Mouse (Mus musculus) heart, postnatal 0 days (tissue): ENCODE data around the gene Slc1a6. TPM values are rescaled to one million over a fixed set of nuclear protein-coding genes. Genes with fewer than 3 reads are reported as not detected.
"Not testable (repeated sequence)": the region's sequence is repeated elsewhere in the genome, so short reads cannot be mapped to it uniquely, and the experiment has no call there.

ENCODE experiments used
- ATAC-seq: fragments of 200-750 bp; cut with Nextera tagmentation; 2 replicates; pipeline ENCODE4 v1.8.0; 2017; ENCODE audit warnings: low read depth, moderate number of reproducible peaks, moderate library complexity; ENCODE audit not compliant: insufficient read depth
- DNase-seq: peaks from one replicate; pipeline ENCODE4 v3.0.0-alpha.2; 2016; ENCODE audit warnings: low spot score
- H3K27ac ChIP-seq: fragments of 300-500 bp; sonication (generic); 2 replicates; pipeline ENCODE4 v1.5.1; 2014; ENCODE audit warnings: low read depth, mild to moderate bottlenecking
- H3K27me3 ChIP-seq: fragments of 300-500 bp; sonication (generic); 2 replicates; pipeline ENCODE4 v1.6.1; 2014; ENCODE audit warnings: low read length, mixed read lengths; ENCODE audit not compliant: control insufficient read depth, insufficient read depth
- H3K36me3 ChIP-seq: fragments of 300-500 bp; sonication (generic); replicated peaks from 2 replicates; pipeline ENCODE4 v1.6.1; 2014; ENCODE audit warnings: low read length, mixed read lengths; ENCODE audit not compliant: control insufficient read depth, insufficient read depth
- H3K4me1 ChIP-seq: fragments of 300-500 bp; sonication (generic); 2 replicates; pipeline ENCODE4 v1.6.1; 2014; ENCODE audit warnings: antibody characterized with exemption; ENCODE audit not compliant: control insufficient read depth, insufficient read depth
- H3K4me2 ChIP-seq: fragments of 300-500 bp; sonication (generic); 2 replicates; pipeline ENCODE4 v1.6.1; 2014; ENCODE audit warnings: low read depth, mild to moderate bottlenecking, low read length, moderate library complexity
- H3K4me3 ChIP-seq: fragments of 300-500 bp; sonication (generic); 2 replicates; pipeline ENCODE4 v1.5.1; 2014; ENCODE audit warnings: low read depth, low read length
- H3K9ac ChIP-seq: fragments of 300-500 bp; sonication (generic); replicated peaks from 2 replicates; pipeline ENCODE4 v1.6.1; 2014; ENCODE audit warnings: low read depth, low read length, mixed read lengths
- H3K9me3 ChIP-seq: fragments of 300-500 bp; sonication (generic); replicated peaks from 2 replicates; pipeline ENCODE4 v1.6.1; 2016; ENCODE audit warnings: low read length; ENCODE audit not compliant: control insufficient read depth
- CTCF ChIP-seq: IDR thresholded peaks from 2 replicates; pipeline ENCODE4 v1.5.1; 2016; ENCODE audit warnings: antibody characterized with exemption, control low read depth, low read depth
- EP300 ChIP-seq: IDR thresholded peaks from 2 replicates; pipeline ENCODE4 v1.6.1; 2016; ENCODE audit warnings: antibody characterized with exemption, low read depth
- WGBS: fragments of 180-500 bp; shearing (Covaris S2); extraction: QIAGEN DNeasy Blood & Tissue Kit; methylation state at CpG from one replicate; pipeline ENCODE4 v1.1.7; 2014; 5-methylcytosine and 5-hydroxymethylcytosine counted together
- polyA plus RNA-seq: library from polyadenylated mRNA; unstranded; fragments of >200 nt; fragmentation: Nextera tagmentation; extraction: Ambion mirVana; gene quantifications from 2 replicates; pipeline ENCODE4 v1.2.1, GENCODE M21; 2015
- total RNA-seq: library from RNA; depleted of rRNA; stranded (reverse); fragments of >200 nt; gene quantifications from 2 replicates; pipeline ENCODE4 v1.2.3, GENCODE M21; 2014; ENCODE audit warnings: low replicate concordance

Gene Slc1a6
- total and polyA plus RNA-seq, 2 experiments from 2014 or later, result 0.16 to 0.42 TPM

DNA sequence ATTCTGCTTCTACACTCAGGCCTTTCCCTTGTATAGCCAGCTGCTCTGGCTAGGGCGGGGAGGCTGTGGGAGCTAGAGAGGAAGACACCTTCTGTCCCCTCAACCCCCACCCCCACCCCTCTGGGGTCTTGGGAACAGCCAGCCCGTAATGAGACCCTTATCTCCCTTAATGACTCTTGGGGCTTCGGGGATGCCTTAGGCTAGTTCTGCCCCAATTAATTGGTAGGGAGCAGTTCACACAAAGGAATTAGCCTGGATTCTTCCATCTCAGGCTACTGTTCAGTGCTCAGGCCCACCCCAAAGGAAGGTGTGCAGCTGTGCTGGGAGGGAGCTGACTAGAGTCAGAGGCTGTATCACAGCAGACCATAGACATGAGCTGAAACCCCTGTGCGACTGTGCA lies 4.5 kb upstream of the Slc1a6 start:
- Histone ChIP-seq H3K27ac (no peak overlapping the region), H3K9me3 (no peaks in the 10 kb centered on the region), H3K4me3 (no peak overlapping the region), H3K36me3 (no peaks in the 10 kb centered on the region), H3K9ac (no peak overlapping the region), H3K27me3 (peaks cover 11% of the 10 kb centered on the region), H3K4me1 (0 out of 2 replicates have a peak, but pooled peaks cover 3% of the 10 kb centered on the region), H3K4me2 (no peak overlapping the region)
- DNase-seq, result no peak
- TF ChIP-seq EP300 (no peak), CTCF (no peak)
- ATAC-seq, result no peak
- 52% methylated on average over 4 of the region's 4 CpGs for whole genome bisulfite sequencing

DNA sequence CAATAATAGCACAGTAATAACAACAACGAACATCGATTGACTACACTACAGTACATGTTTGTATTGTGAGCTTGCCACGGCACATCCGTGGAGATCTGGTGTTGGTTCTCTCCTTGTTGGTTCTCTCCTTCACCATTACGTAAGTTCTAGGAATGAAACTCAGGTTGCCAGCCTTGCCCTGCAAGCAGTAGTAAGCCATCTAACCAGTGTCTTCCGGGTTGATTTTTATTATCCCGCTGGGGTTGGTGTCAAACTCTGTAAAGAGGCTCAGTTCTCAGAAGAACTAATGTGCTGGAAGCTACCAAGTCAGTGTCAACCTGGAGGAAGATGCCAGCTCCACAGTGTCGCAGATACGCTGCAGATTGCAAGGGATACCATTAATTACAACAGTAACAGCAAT lies 769 bp upstream of the Slc1a6 start:
- Histone ChIP-seq H3K27me3 (peaks cover 11% of the 10 kb centered on the region), H3K36me3 (no peaks in the 10 kb centered on the region), H3K9ac (0 out of 2 replicates have a peak overlapping the region, but pooled peaks have one; percentile 37), H3K9me3 (no peaks in the 10 kb centered on the region), H3K4me2 (peak overlapping the region; percentile 98), H3K4me3 (peak overlapping the region; percentile 57), H3K27ac (no peak overlapping the region), H3K4me1 (0 out of 2 replicates have a peak, but pooled peaks cover 3% of the 10 kb centered on the region)
- TF ChIP-seq CTCF, result no peak
- no peak for TF ChIP-seq EP300
- ATAC-seq (no peak), DNase-seq (no peak)
- WGBS, result 59% methylated on average over 9 of the region's 9 CpGs

DNA sequence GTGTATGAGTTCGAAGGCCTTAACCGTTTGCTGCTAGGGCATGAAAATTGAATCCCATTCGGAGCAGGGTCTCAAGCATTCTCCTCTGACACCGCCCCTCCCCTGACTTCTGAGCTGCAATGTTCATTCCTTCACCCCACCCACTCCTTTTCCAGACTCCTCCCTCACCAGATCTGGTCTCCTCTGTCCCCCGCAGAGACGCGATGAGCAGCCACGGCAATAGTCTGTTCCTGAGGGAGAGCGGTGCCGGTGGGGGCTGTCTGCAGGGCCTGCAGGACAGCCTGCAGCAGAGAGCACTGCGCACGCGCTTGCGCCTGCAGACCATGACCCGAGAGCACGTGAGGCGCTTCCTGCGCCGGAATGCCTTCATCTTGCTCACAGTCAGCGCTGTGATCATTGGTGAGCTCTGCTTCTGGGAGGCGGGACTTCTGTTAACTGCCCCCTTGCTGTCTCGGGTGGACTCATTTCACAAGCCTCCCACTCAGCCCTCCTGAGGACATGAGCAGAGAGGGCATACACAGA lies 7.3 kb downstream of the Slc1a6 start:
- peak; percentile 92 for ATAC-seq
- no peaks in the 10 kb centered on the region for H3K4me1 ChIP-seq
- WGBS, result 10% methylated on average over 22 of the region's 22 CpGs
- no peaks in the 10 kb centered on the region for H3K9me3 ChIP-seq
- TF ChIP-seq EP300 (no peak), CTCF (no peak)
- no peaks in the 10 kb centered on the region for H3K36me3 ChIP-seq
- H3K9ac ChIP-seq, result peak overlapping the region; percentile 32; the same call in 1 of the 2 replicates
- DNase-seq, result peak; percentile 44
- no peak overlapping the region for H3K27ac ChIP-seq
- H3K4me2 ChIP-seq, result peak overlapping the region; percentile 59
- no peaks in the 10 kb centered on the region for H3K27me3 ChIP-seq
- H3K4me3 ChIP-seq, result peak overlapping the region; percentile 43

DNA sequence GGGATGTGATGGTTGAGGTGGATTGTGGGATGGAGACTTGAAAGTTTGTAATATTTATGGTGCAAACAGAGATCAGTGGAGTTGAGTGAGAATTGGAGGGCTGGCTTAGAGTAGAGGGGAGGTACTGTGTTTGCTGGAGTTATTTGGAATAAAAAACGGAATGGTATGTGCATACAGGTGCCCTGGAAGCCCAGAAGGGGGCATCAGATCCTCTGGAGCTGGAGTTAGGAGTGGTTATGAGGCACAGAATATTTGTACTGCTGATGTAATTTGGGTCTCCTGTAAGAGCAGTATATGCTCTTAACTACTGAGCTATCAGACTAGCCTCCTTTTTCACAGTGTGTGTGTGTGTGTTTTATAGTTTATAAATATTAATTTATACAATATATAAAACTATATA lies 10.3 kb downstream of the Slc1a6 start:
- Histone ChIP-seq H3K36me3 (no peaks in the 10 kb centered on the region), H3K9ac (no peak overlapping the region), H3K27me3 (no peaks in the 10 kb centered on the region), H3K9me3 (no peaks in the 10 kb centered on the region), H3K4me3 (no peak overlapping the region), H3K4me2 (no peak overlapping the region), H3K27ac (no peak overlapping the region), H3K4me1 (no peaks in the 10 kb centered on the region)
- 52% methylated on average over 1 of the region's 1 CpGs for WGBS
- TF ChIP-seq EP300 (no peak), CTCF (0 out of 2 replicates have a peak, but pooled peaks have one; percentile 3)
- ATAC-seq (no peak), DNase-seq (no peak)

DNA sequence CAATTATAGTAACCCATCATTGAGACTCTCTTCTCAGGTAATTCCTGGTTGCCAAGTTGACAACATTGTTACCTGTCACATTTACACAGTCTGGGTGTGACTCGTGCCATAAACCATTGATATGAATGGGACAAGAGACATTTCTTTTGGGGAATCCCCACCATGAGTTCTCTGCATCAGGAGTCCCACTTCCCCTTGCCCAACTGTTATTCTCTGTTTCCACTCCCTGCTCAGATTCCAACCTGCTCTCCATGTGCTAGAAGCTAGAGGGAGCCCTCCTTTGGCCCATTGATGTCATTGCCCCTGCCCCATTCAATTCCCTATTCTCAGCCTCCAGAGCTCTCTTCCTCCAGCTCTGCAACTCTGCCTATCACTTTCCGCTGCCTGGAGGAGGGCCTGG lies 21.2 kb downstream of the Slc1a6 start:
- Histone ChIP-seq H3K27me3 (no peaks in the 10 kb centered on the region), H3K4me3 (no peak overlapping the region), H3K4me1 (no peaks in the 10 kb centered on the region), H3K36me3 (no peaks in the 10 kb centered on the region), H3K9ac (no peak overlapping the region), H3K4me2 (no peak overlapping the region), H3K27ac (no peak overlapping the region), H3K9me3 (no peaks in the 10 kb centered on the region)
- TF ChIP-seq EP300 (no peak), CTCF (no peak)
- DNase-seq (no peak), ATAC-seq (no peak)
- 78% methylated on average over 2 of the region's 2 CpGs for WGBS

DNA sequence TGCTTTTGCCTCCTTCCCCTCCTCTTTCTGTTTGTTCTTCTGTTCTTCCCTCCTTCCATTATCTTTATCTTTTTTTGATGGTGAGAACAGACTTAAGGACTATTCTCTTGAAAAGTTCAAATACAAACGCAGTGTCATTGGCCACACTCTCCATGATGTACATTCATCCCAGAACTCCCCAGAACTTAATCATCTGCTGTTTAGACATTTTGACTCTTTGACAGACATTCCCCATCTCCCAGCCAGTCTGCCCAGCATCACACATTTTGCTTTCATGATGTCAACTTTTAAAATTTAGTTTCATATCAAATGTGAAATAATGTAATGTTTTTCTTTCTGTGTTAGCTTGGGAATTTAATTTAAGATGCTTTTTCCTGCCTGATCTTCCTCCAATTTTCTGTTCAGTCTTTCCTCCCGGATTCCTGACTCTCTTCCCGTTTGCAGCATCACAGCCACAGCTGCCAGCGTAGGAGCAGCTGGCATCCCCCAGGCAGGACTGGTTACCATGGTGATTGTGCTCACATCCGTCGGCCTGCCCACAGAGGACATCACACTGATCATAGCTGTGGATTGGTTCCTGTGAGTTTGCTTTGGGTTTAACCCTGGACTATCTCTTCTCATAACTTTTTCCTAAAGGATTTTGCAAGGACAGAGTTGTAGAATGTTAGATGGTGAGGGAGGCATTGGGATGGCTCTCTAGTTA lies 32.2 kb downstream of the Slc1a6 start:
- ATAC-seq (no peak), DNase-seq (no peak)
- H3K4me3 ChIP-seq, result no peak overlapping the region
- H3K27ac ChIP-seq, result no peak overlapping the region
- no peaks in the 10 kb centered on the region for H3K27me3 ChIP-seq
- H3K4me2 ChIP-seq, result no peak overlapping the region
- no peak overlapping the region for H3K9ac ChIP-seq
- H3K36me3 ChIP-seq, result no peaks in the 10 kb centered on the region
- WGBS, result 59% methylated on average over 6 of the region's 6 CpGs
- H3K4me1 ChIP-seq, result no peaks in the 10 kb centered on the region
- no peaks in the 10 kb centered on the region; the same call in 1 of the 2 replicates for H3K9me3 ChIP-seq
- TF ChIP-seq EP300 (no peak), CTCF (no peak)

DNA sequence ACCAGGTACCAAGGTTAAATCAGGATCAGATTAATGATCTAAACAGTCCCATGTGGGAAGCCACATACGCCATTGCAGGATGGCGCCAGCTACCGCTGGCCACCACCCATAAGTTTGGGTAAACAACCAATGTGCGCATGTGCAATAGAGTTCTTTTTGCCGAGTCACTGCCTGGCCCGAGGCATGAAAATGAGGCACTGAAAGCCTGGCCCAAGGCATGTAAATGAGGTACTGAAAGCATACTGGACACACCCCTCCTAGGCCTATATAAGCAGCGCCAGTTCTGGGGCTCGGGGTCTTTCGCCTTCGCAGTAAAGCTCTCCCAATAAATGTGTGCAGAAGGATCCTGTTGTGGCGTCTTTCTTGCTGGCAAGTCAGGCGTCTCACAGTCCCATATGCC lies 60.2 kb downstream of the Slc1a6 start:
- H3K27me3 ChIP-seq, DNase-seq, H3K27ac ChIP-seq, H3K36me3 ChIP-seq, H3K4me1 ChIP-seq, H3K4me2 ChIP-seq, H3K4me3 ChIP-seq, H3K9ac ChIP-seq, ATAC-seq, H3K9me3 ChIP-seq: not testable (repeated sequence)
- 82% methylated on average over 12 of the region's 12 CpGs for WGBS
